Mouse (Mus musculus) G1E (cell line): ENCODE measurements around the gene Il17rd.

Experiments used
- CTCF ChIP-seq: IDR thresholded peaks from 2 replicates; pipeline ENCODE4 v1.5.1; 2012; ENCODE audit warnings: low read depth, low read length, inconsistent platforms, mixed read lengths
- GATA1 ChIP-seq: IDR thresholded peaks from 2 replicates; pipeline ENCODE4 v1.6.1; 2012; ENCODE audit warnings: borderline replicate concordance, low read length, inconsistent platforms, mixed read lengths
- GATA2 ChIP-seq: IDR thresholded peaks from 2 replicates; pipeline ENCODE4 v1.6.1; 2012; ENCODE audit warnings: low read depth, low read length, inconsistent platforms, borderline replicate concordance
- TAL1 ChIP-seq: conservative IDR thresholded peaks from 2 replicates; pipeline ENCODE4 v1.6.1; 2012; ENCODE audit warnings: low read depth, low read length, inconsistent platforms, mixed read lengths

DNA sequence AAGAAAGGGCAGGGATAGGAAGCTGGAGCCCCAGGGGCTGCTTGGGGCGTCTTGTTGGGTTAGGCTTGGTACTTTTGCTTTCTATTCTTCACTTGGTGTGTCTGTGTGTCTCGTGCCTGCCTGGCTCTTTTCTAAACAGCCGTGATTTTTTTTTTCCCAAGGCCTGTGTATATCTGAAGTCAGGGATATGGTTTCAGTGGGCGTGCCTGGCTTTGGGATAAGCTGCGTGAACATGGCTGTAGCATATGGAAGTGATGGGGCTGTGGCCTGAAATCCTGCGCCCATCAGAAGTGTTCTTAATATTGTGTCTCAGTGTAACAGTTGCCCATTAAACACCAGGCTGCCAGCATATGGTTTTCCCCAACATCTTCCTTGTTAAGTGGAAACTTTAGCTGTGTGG, 36.3 kb downstream of the Il17rd start:
- TF ChIP-seq CTCF (no peak), TAL1 (no peak), GATA1 (no peak), GATA2 (no peak)
